Mouse (Mus musculus): ENCODE measurements at regions not wholly inside any gene's neighbourhood (a gene's known extent, or its start where the extent isn't known, plus 50 kb on each side); places are given as distances from the start of the nearest gene placed in this dataset.

GRCm38 (mm10) chr6:50877991-50878390, 223.8 kb upstream of the Npvf start:
- TF ChIP-seq CTCF (IDR thresholded peaks at IDR 0.05; ENCODE audit: low read depth): no peak
- TF ChIP-seq EP300 (IDR thresholded peaks at IDR 0.05; ENCODE audit: low read depth): no peak

Data from liver, embryonic 14.5 days (tissue).